Mouse (Mus musculus) hindbrain, embryonic 11.5 days (tissue): ENCODE measurements around the gene Adnp. TPM values are rescaled to one million over a fixed set of nuclear protein-coding genes. Genes with fewer than 3 reads are reported as not detected.
A peak's percentile ranks its signal among the peaks of the same experiment; 100 is the strongest.

Source experiments
- ATAC-seq: fragments of 200-750 bp; cut with Nextera tagmentation; 2 replicates; pipeline ENCODE4 v1.8.0; 2017; ENCODE audit warnings: mild to moderate bottlenecking, moderate TSS enrichment, moderate library complexity; ENCODE audit not compliant: low FRiP score
- DNase-seq: peaks from one replicate; pipeline ENCODE4 v3.0.0-alpha.2; 2015; ENCODE audit warnings: low spot score
- H3K27ac ChIP-seq: fragments of 300-500 bp; sonication (generic); 2 replicates; pipeline ENCODE4 v1.5.1; 2014; ENCODE audit warnings: mild to moderate bottlenecking, low read depth, low read length
- H3K27me3 ChIP-seq: fragments of 300-500 bp; sonication (generic); 2 replicates; pipeline ENCODE4 v1.6.1; 2014; ENCODE audit warnings: mild to moderate bottlenecking, low read length, moderate library complexity, mixed read lengths; ENCODE audit not compliant: control insufficient read depth, insufficient read depth
- H3K36me3 ChIP-seq: fragments of 300-500 bp; sonication (generic); 2 replicates; pipeline ENCODE4 v1.6.1; 2014; ENCODE audit warnings: mild to moderate bottlenecking, low read length, moderate library complexity, mixed read lengths; ENCODE audit not compliant: control insufficient read depth, insufficient read depth
- H3K4me1 ChIP-seq: fragments of 300-500 bp; sonication (generic); replicated peaks from 2 replicates; pipeline ENCODE4 v1.6.1; 2014; ENCODE audit warnings: low read length, mixed read lengths; ENCODE audit not compliant: control insufficient read depth, insufficient read depth
- H3K4me2 ChIP-seq: fragments of 300-500 bp; sonication (generic); replicated peaks from 2 replicates; pipeline ENCODE4 v1.6.1; 2014; ENCODE audit warnings: mild to moderate bottlenecking, low read depth, low read length
- H3K4me3 ChIP-seq: fragments of 300-500 bp; sonication (generic); 2 replicates; pipeline ENCODE4 v1.5.1; 2014; ENCODE audit warnings: low read depth, low read length
- H3K9ac ChIP-seq: fragments of 300-500 bp; sonication (generic); 2 replicates; pipeline ENCODE4 v1.6.1; 2014; ENCODE audit warnings: low read depth, low read length
- H3K9me3 ChIP-seq: fragments of 300-500 bp; sonication (generic); 2 replicates; pipeline ENCODE4 v1.6.1; 2016; ENCODE audit warnings: low read length; ENCODE audit not compliant: control insufficient read depth
- WGBS: fragments of 180-500 bp; shearing (Covaris S2); extraction: QIAGEN DNeasy Blood & Tissue Kit; methylation state at CpG from one replicate; pipeline ENCODE4 v1.1.7; 2014; 5-methylcytosine and 5-hydroxymethylcytosine counted together
- polyA plus RNA-seq: library from polyadenylated mRNA; unstranded; fragments of >200 nt; fragmentation: Nextera tagmentation; extraction: Ambion mirVana; gene quantifications from 2 replicates; pipeline ENCODE4 v1.2.1, GENCODE M21; 2014

Adnp gene
- polyA plus RNA-seq, 1 experiment from 2014 or later = 2.8 TPM

GRCm38 (mm10) chr2:168243278-168243677 lies 36.4 kb upstream of the Adnp start:
- H3K36me3 ChIP-seq = no peaks in the 10 kb centered on the region
- H3K4me3 ChIP-seq = no peak overlapping the region
- H3K4me1 ChIP-seq = no peaks in the 10 kb centered on the region
- no peak overlapping the region for H3K27ac ChIP-seq
- DNase-seq (no peak), ATAC-seq (no peak)
- no peaks in the 10 kb centered on the region for H3K9me3 ChIP-seq
- WGBS = 72% methylated on average over 4 of the region's 4 CpGs
- H3K27me3 ChIP-seq = no peaks in the 10 kb centered on the region
- no peak overlapping the region for H3K9ac ChIP-seq
- no peak overlapping the region for H3K4me2 ChIP-seq

DNA sequence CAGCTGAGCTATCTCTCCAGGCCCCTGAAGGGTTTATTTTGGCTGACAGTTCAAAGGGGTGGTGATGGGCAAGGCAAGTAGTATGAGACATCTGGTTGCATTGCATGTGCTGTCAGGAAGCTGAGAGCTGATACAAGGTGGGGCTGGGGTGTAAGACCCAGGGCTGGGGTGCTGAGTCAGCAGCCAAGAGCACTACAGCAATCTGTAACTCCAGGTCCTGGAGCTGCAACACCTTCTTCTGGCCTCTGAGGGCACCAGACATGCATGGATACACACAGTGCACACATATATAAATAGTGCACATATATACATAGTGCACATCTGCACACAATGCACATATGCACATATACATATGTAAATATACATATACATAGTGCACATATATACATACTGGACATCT lies 35.9 kb upstream of the Adnp start:
- H3K9me3 ChIP-seq = no peaks in the 10 kb centered on the region
- H3K4me2 ChIP-seq = no peak overlapping the region
- no peaks in the 10 kb centered on the region for H3K27me3 ChIP-seq
- no peak for ATAC-seq
- no peak overlapping the region for H3K4me3 ChIP-seq
- no peak overlapping the region for H3K27ac ChIP-seq
- H3K9ac ChIP-seq = no peak overlapping the region
- no peak for DNase-seq
- H3K4me1 ChIP-seq = no peaks in the 10 kb centered on the region
- H3K36me3 ChIP-seq = no peaks in the 10 kb centered on the region

GRCm38 (mm10) chr2:168238335-168238734 lies 31.4 kb upstream of the Adnp start:
- Histone ChIP-seq H3K9me3 (no peaks in the 10 kb centered on the region), H3K4me3 (no peak overlapping the region), H3K4me1 (no peaks in the 10 kb centered on the region), H3K4me2 (no peak overlapping the region), H3K27ac (no peak overlapping the region), H3K36me3 (no peaks in the 10 kb centered on the region), H3K9ac (no peak overlapping the region), H3K27me3 (no peaks in the 10 kb centered on the region)
- 94% methylated on average over 4 of the region's 4 CpGs for WGBS
- no peak for ATAC-seq
- DNase-seq = no peak

- H3K4me3 ChIP-seq = no peak overlapping the region
- no peaks in the 10 kb centered on the region for H3K36me3 ChIP-seq
- H3K4me2 ChIP-seq = no peak overlapping the region
- H3K9me3 ChIP-seq = no peaks in the 10 kb centered on the region
- ATAC-seq (no peak), DNase-seq (no peak)
- H3K27ac ChIP-seq = no peak overlapping the region
- no peak overlapping the region for H3K9ac ChIP-seq
- 95% methylated on average over 5 of the region's 5 CpGs for WGBS
- peaks cover 10% of the 10 kb centered on the region; the same call in 1 of the 2 replicates for H3K4me1 ChIP-seq
- no peaks in the 10 kb centered on the region for H3K27me3 ChIP-seq
Observed at GRCm38 (mm10) chr2:168233286-168233685, 26.4 kb upstream of the Adnp start.

GRCm38 (mm10) chr2:168231471-168231829 lies 24.5 kb upstream of the Adnp start:
- no peaks in the 10 kb centered on the region for H3K27me3 ChIP-seq
- no peak overlapping the region for H3K27ac ChIP-seq
- H3K4me1 ChIP-seq = peaks cover 10% of the 10 kb centered on the region; the same call in 1 of the 2 replicates
- 68% methylated on average over 31 of the region's 33 CpGs for WGBS
- peak overlapping the region; percentile 74 for H3K9ac ChIP-seq
- peak overlapping the region; percentile 99 for H3K4me2 ChIP-seq
- DNase-seq (no peak), ATAC-seq (0 out of 2 replicates have a peak, but pooled peaks have one; percentile 7)
- H3K4me3 ChIP-seq = peak overlapping the region; percentile 100
- H3K36me3 ChIP-seq = no peaks in the 10 kb centered on the region
- H3K9me3 ChIP-seq = no peaks in the 10 kb centered on the region

GRCm38 (mm10) chr2:168230773-168231470 lies 24.0 kb upstream of the Adnp start:
- Histone ChIP-seq H3K9me3 (no peaks in the 10 kb centered on the region), H3K36me3 (no peaks in the 10 kb centered on the region), H3K4me3 (peak overlapping the region; percentile 100), H3K27ac (peak overlapping the region; percentile 75), H3K9ac (peak overlapping the region; percentile 74), H3K27me3 (no peaks in the 10 kb centered on the region), H3K4me2 (peak overlapping the region; percentile 99), H3K4me1 (peaks cover 10% of the 10 kb centered on the region; the same call in 1 of the 2 replicates)
- 2% methylated on average over 96 of the region's 105 CpGs for WGBS
- no peak for DNase-seq
- peak; percentile 68 for ATAC-seq

DNA sequence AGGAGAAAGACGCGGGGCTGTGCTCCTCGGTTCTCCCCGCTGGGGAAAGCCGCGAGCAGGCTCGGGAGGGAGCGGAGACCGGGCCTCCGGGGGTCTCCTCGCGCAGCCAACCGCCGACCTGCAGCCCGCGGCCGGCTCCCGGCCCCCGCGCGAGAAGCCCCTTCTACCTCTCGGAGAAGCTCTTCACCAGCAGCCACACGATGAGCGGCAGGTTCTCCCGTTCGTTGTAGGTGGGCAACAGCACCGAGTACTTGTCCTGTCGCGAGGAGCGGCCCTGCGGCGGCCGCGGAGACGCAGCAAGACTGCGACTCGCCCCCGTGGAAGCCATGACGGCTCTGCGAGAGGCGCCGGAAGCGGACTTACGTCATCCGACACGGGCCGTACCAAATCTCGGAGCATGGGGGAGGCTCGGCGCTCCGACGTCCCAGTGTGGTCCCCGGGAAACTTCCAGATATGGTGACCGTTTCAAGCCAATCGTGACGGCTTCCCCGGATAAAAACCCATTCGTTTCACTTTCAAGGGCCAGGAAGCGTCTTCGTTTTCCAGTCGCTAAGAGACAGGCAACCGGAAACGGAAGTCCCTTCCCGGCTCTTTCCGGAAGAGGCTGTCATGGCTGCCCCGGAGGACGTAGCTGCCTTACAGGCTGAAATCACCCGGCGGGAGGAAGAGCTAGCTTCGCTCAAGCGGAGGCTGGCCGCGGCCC lies 23.3 kb upstream of the Adnp start, which contains the start of the genes Gm20716, Dpm1 and Mocs3:
Gm20716 (minus strand) TSS at position 339 of the 703 bp plus-strand sequence.
Dpm1 (minus strand) TSS at position 566 of the 703 bp plus-strand sequence.
Mocs3 (plus strand) TSS at position 597 of the 703 bp plus-strand sequence.
- peaks cover 10% of the 10 kb centered on the region; the same call in 1 of the 2 replicates for H3K4me1 ChIP-seq
- H3K36me3 ChIP-seq = no peaks in the 10 kb centered on the region
- H3K27ac ChIP-seq = peak within 1 kb of the TSS; percentile 75
- no peaks in the 10 kb centered on the region for H3K27me3 ChIP-seq
- peak within 1 kb of the TSS; percentile 74 for H3K9ac ChIP-seq
- H3K9me3 ChIP-seq = no peaks in the 10 kb centered on the region
- H3K4me3 ChIP-seq = peak within 1 kb of the TSS; percentile 100
- H3K4me2 ChIP-seq = peak within 1 kb of the TSS; percentile 99
- under 1% methylated on average over 69 of the region's 73 CpGs for WGBS
- ATAC-seq = peak; percentile 84
- peak; percentile 87 for DNase-seq

- H3K27me3 ChIP-seq = no peaks in the 10 kb centered on the region
- no peak overlapping the region for H3K27ac ChIP-seq
- H3K4me3 ChIP-seq = peak overlapping the region; percentile 100
- H3K9me3 ChIP-seq = no peaks in the 10 kb centered on the region
- H3K36me3 ChIP-seq = no peaks in the 10 kb centered on the region
- H3K4me1 ChIP-seq = peaks cover 10% of the 10 kb centered on the region; the same call in 1 of the 2 replicates
- peak overlapping the region; percentile 74 for H3K9ac ChIP-seq
- ATAC-seq (peak; percentile 21; the same call in 1 of the 2 replicates), DNase-seq (peak; percentile 41)
- peak overlapping the region; percentile 87 for H3K4me2 ChIP-seq
- 20% methylated on average over 41 of the region's 41 CpGs for WGBS
Observed at GRCm38 (mm10) chr2:168229116-168230025, 22.5 kb upstream of the Adnp start.
